Mouse (Mus musculus) brain, embryonic 14.5 days (tissue): ENCODE measurements around the gene Agk.

ENCODE experiments used
- CTCF ChIP-seq: fragments of 200-500 bp; IDR thresholded peaks from 2 replicates; pipeline ENCODE4 v1.5.1; 2012; ENCODE audit warnings: inconsistent platforms, mild to moderate bottlenecking, moderate library complexity, borderline replicate concordance; ENCODE audit not compliant: insufficient read depth, insufficient read length; ENCODE audit errors: extremely low read depth
- POLR2A ChIP-seq: fragments of 200-500 bp; IDR thresholded peaks from 2 replicates; pipeline ENCODE4 v1.6.1; 2012; ENCODE audit warnings: mild to moderate bottlenecking, inconsistent platforms, borderline replicate concordance; ENCODE audit not compliant: poor library complexity, insufficient read depth, insufficient read length, severe bottlenecking; ENCODE audit errors: extremely low read depth

DNA sequence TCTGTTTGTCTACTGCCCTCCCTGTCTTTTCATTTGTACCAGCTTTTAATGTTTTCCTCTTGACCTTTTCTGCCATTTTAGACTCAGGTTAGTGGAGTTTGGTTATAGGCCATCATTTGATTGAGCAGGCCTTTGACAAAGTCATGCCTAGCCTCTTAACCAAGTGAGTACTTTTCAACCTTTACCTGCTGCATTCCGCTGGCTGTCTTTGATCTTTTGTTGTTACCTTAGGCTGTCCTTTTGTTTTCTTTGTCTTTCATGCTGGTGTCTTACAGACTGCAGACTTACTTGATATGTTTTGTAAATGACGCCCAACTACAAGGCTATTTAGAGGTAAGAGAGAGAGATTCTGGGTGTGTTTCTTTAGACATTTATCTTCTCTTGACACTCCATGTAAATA, 8.5 kb downstream of the Agk start:
- TF ChIP-seq POLR2A (no peak), CTCF (no peak)
